Mouse (Mus musculus) brown adipose tissue, adult 24 weeks (tissue): ENCODE measurements around the gene Ccl11. TPM values are rescaled to one million over a fixed set of nuclear protein-coding genes. Genes with fewer than 3 reads are reported as not detected.
A peak's percentile ranks its signal among the peaks of the same experiment; 100 is the strongest.

Experiments used
- H3K27ac ChIP-seq: fragments of 200-500 bp; replicated peaks from 2 replicates; pipeline ENCODE4 v1.5.1; 2012; ENCODE audit warnings: low read depth, mild to moderate bottlenecking, low read length
- H3K4me1 ChIP-seq: fragments of 200-500 bp; 2 replicates; pipeline ENCODE4 v1.6.1; 2012; ENCODE audit warnings: low read length, mixed read lengths; ENCODE audit not compliant: control insufficient read depth, insufficient read depth, insufficient read length
- H3K4me3 ChIP-seq: fragments of 200-500 bp; 2 replicates; pipeline ENCODE4 v1.5.1; 2012; ENCODE audit warnings: low read depth, mild to moderate bottlenecking, low read length, moderate library complexity; ENCODE audit not compliant: insufficient read depth
- polyA plus RNA-seq: library from polyadenylated mRNA; stranded (reverse); fragments of >200 nt; gene quantifications from 2 replicates; pipeline ENCODE4 v1.2.4, GENCODE M21; 2012; ENCODE audit not compliant: missing spikeins, insufficient read depth, insufficient read length

The Ccl11 gene
- 50.1 and 51.7 TPM in 2 replicates for polyA plus RNA-seq

DNA sequence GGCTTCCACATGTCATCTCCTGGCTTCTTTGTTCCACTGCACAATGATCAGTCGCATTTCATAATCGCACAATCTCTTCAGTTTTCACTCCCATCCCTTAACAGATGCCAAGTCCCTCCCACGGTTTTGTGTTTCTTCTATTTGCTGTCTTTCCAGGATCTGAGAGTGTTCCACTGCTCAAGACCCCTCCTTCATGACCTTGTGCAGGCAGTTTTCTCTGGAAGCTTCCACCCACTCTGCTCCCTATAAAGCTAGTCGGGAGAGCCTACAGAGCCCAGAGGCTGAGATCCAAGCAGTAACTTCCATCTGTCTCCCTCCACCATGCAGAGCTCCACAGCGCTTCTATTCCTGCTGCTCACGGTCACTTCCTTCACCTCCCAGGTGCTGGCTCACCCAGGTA is at the start of gene Ccl11:
Gene Ccl11 (plus strand): TSS at position 178 of the 400 bp plus-strand sequence.
- H3K4me3 ChIP-seq, result peak within 1 kb of the TSS; percentile 41
- H3K27ac ChIP-seq, result peak within 1 kb of the TSS; percentile 33; the same call in 1 of the 2 replicates

DNA sequence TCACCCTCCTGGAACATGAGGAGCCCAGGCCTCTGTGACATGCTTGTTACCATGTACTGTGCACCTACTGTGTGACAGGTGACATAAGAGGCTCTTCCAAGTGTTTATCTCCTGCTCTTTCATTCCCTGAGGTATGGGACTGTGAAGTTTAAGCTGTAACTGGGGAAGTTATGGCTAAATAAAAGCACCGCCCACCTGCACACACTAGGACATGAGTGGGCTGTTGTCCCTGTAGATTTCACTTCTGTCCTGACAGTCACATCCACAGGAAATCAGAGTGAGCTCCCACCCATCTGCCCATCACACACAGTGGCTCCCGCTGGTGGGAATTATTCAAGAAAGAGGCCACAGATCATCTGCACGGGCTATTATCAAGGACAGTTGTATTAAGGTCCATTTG is 47.5 kb upstream of the Ccl11 start:
- no peak overlapping the region for H3K4me3 ChIP-seq
- peaks cover 9% of the 10 kb centered on the region for H3K4me1 ChIP-seq

More for the DNA sequence above, at the start of gene Ccl11:
- peaks cover 2% of the 10 kb centered on the region; the same call in 1 of the 2 replicates for H3K4me1 ChIP-seq

DNA sequence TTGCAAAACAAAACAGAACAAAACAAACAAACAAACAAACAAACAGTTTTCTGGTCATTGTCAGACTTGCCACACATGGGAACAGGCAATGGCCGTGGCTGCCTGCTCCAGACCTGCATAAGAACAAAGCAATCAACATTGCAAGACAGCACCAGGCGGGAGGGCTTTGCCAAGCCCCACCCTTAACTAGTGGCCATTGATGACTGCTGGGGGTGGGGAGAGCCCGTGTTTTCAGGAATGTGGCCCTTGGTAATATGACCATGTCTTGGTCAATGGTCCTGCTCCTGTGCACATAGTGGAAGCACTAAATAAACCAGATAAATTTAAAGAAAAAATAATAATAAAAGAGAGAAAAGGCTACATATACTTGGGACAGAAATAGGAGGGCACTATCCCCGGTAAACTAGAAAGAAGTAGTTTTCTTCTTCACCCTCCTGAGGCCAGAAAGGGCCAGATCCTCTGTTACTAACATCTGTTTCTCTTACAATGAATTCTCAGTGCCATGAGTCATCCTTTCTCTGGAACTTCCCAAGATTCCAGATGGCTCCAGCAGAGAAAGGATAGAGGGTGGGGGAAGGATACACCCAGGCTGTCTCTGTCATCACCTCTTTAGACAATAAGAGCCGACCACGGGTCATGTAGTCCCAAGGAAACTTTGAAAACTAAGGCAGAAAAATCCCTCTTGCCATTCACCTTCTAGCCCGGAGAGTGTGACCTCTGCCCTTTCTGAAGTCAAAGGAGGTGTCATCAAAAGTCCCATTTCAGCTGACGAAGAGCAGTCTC is 46.0 kb upstream of the Ccl11 start:
- peak overlapping the region; percentile 41; the same call in 1 of the 2 replicates for H3K27ac ChIP-seq
- peaks cover 11% of the 10 kb centered on the region for H3K4me1 ChIP-seq
- no peak overlapping the region for H3K4me3 ChIP-seq

More for the DNA sequence above, 47.5 kb upstream of the Ccl11 start:
- H3K27ac ChIP-seq, result no peak overlapping the region

DNA sequence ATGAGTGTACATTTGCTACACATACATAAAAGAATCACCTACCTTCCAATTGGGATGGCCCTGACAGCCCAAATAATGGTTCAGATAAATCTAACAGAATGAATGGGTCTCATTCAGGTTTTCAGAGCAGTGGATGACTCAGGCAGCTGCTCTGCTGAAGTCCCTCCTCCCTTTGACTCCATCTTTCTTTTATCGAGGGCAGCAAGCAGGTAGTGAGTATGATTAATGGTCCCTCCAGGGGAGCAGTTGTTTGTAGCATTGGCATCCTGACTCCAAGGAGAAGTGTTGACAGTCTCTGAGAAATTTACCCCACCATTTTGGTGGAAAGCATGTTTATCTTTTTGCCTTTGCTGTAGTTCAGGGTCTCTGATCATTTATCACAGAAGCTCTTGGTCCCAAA is 43.9 kb upstream of the Ccl11 start:
- H3K4me1 ChIP-seq, result peaks cover 13% of the 10 kb centered on the region
- H3K4me3 ChIP-seq, result no peak overlapping the region
- no peak overlapping the region for H3K27ac ChIP-seq

DNA sequence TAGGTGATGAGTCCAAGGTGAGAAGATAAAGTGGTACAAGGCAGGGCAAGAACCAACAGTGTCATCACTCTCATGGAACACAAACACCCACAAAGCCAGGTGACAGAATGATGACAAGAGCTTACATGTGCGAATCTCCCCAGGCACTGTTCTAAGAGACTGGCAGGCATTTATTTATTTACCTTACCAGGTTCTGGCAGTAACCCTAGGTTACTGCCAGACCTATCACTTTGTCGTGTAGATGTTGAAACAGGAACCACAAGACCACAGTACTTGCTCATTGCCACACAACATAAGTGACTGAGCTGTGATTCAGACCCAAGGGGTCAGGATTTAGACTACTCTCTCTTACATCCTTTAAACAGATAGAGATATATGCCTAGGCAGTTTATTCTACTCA is 42.6 kb upstream of the Ccl11 start:
- Histone ChIP-seq H3K27ac (no peak overlapping the region), H3K4me3 (no peak overlapping the region), H3K4me1 (peaks cover 13% of the 10 kb centered on the region)

DNA sequence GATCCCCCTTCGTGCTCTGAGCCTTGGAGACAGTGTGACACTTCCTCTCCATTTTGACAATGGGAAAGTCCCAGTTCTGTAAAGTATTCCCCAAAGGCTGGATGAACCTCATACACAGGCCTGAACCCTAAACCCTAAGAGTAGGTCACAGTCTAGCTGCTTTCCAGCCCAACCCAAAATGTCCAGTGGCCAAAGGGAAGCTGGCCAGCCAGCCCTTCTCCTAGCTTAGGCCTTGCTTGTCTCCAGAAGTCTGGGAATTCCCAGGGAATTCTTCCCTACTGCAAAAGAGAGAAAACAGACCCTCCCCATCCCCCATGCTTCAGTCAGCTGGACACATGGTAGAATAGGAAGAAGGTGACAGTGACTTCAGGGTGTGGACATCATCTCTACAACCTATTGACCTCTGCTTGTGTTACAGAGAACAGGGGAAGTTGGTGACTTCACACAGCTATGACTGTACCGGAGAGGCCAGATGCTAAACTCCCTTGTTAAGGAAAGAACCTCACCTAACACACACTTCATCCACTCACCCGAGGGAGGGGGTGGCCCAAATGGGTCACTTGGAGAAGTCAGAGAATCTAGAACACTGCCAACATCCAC is 41.3 kb upstream of the Ccl11 start:
- Histone ChIP-seq H3K27ac (no peak overlapping the region), H3K4me1 (peaks cover 8% of the 10 kb centered on the region), H3K4me3 (no peak overlapping the region)

DNA sequence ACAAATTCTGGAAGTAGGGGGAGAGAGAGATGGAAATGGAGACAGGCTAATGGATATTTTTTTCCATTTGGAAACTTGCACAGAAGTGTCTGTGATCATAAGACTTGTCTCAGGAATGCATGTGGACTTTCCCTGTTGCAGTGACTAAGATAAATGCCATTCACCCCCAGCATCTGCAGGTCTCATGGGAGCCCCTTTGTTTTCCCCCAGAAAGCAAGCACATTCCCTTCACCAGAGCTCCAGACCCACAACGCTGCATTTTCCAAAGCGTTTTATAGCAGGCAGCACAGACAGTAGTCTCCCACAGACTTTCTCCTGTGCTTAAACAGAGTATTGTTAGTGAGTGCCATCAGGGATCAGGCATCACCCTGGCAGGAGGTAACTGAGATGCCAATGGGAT is 38.2 kb upstream of the Ccl11 start:
- H3K27ac ChIP-seq, result no peak overlapping the region
- no peak overlapping the region for H3K4me3 ChIP-seq
- peaks cover 4% of the 10 kb centered on the region; the same call in 1 of the 2 replicates for H3K4me1 ChIP-seq

DNA sequence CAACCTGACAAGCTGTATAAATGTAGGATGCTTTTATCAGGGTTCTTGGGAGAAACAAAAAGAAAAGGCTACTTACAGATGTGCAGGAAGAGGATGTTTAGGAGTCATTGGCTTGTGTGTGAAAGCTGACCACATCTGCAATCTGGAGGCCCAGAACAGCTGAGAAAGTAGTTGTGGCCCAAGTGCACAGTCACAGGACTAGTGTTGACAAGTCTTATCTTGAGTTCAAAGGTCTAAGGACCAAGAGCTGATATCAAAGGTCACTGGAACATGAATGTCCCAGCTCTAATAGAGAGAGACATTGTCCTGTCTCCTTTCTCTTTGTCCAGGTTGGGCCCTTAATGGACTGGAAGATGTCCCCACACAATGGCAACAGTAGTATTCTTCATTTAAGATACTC is 37.8 kb upstream of the Ccl11 start:
- Histone ChIP-seq H3K4me3 (no peak overlapping the region), H3K27ac (no peak overlapping the region), H3K4me1 (peaks cover 4% of the 10 kb centered on the region; the same call in 1 of the 2 replicates)

DNA sequence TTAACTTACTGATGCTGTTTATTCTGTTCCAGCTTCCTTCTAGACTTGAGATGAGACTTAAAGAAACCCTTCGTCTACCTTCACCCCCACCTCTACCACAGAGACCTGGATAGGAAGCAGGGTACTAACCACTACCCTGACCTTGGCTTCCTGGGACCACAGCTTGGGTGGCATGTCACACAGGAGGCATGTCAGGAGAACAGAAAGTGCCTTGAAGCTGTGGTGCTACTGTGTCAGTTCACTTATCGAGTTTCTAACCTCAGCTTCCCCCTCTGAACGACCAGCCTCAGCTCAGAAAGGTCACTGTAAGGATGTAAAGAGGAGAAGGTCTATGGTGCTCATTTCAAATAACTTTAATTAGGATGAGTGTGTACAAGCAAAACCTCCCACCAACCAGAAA is 36.2 kb upstream of the Ccl11 start:
- Histone ChIP-seq H3K27ac (no peak overlapping the region), H3K4me1 (0 out of 2 replicates have a peak, but pooled peaks cover 2% of the 10 kb centered on the region), H3K4me3 (no peak overlapping the region)

DNA sequence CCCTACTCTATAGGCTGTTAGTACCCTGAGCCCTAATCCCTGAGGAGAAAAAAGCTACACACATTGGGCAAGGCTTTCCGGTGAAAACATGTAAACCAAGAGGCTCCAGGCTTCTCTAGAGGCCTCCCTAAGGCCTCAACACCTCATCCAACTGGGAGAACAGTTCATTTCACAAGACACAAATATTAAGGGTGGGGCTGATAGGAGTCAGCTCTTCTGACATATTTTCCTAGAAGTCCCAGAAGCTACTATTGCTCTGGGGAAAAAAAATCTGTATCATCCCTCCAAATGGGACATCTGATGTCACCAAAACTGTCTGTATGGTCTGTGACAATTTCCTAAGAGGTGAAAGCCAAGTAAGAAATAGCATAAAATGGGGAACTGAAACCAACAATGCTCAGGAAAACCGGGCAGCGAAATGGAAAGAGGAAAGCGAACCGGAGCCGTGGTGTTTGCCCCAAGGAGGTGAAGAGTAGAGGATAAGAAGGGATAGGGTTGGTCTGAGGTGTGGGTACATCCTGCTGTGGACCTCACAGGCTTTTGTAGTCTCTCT is 35.0 kb upstream of the Ccl11 start:
- no peak overlapping the region for H3K4me3 ChIP-seq
- no peak overlapping the region for H3K27ac ChIP-seq
- H3K4me1 ChIP-seq, result 0 out of 2 replicates have a peak, but pooled peaks cover 2% of the 10 kb centered on the region

DNA sequence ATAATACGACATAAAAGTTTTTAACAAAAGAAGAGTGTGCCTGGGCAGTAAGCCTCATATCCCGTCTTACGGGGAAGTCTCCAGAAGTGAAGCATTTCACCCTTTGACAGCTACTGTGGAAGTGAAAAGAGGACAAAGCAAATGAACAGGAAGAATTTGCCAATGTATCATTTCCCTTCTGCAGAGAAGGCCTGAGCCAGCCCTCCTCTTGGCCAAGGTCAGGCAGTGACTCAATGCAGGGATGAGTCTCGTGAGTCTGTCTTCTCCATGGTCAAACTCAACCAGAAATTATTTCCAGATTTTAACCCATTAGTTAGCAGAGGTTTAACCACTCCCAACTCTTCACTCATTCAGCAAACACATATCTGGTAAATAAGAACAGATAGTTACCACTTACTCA is 33.9 kb upstream of the Ccl11 start:
- no peak overlapping the region for H3K4me3 ChIP-seq

DNA sequence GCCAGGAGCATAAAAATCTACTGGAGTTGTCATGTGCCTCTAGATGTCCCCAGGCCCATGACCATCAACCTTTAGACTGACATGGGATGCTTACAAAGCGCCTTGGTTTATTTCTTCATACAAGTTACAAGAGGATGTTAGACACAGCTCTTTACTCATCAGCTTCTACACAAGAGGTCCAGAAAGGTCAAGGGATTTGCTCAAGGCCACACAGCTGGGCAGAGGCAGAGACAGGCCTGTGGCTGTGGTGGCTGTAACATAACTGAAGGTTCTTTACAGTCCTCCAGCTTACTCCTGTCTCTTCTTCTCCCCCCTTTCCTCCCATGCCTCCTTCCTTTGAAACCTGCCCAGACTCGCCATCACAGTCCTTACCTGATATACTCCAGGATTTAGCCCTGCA is 27.5 kb upstream of the Ccl11 start:
- Histone ChIP-seq H3K27ac (no peak overlapping the region), H3K4me3 (no peak overlapping the region), H3K4me1 (peaks cover 2% of the 10 kb centered on the region; the same call in 1 of the 2 replicates)

More for the DNA sequence above, 33.9 kb upstream of the Ccl11 start:
- Histone ChIP-seq H3K4me1 (no peaks in the 10 kb centered on the region), H3K27ac (no peak overlapping the region)

DNA sequence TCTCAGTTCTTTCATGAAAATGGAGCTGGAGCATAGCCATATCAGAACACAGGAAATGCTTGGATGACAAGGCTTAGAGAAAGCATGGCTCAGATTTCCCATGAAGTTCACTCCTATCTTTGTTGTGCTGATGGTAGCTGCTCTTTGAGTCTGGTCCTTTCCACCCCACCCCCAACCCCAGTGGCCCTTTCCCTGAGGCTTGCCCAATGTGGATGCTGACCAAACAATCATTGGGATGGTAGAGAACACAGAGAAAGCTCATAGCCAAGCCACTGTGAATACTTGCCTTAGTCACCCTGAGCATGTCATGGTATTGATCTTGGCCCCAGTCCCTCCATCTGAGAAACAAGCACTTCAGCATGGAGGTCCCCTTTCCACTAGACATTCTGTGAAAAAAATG is 25.5 kb upstream of the Ccl11 start:
- Histone ChIP-seq H3K27ac (no peak overlapping the region), H3K4me1 (peaks cover 2% of the 10 kb centered on the region; the same call in 1 of the 2 replicates), H3K4me3 (no peak overlapping the region)

DNA sequence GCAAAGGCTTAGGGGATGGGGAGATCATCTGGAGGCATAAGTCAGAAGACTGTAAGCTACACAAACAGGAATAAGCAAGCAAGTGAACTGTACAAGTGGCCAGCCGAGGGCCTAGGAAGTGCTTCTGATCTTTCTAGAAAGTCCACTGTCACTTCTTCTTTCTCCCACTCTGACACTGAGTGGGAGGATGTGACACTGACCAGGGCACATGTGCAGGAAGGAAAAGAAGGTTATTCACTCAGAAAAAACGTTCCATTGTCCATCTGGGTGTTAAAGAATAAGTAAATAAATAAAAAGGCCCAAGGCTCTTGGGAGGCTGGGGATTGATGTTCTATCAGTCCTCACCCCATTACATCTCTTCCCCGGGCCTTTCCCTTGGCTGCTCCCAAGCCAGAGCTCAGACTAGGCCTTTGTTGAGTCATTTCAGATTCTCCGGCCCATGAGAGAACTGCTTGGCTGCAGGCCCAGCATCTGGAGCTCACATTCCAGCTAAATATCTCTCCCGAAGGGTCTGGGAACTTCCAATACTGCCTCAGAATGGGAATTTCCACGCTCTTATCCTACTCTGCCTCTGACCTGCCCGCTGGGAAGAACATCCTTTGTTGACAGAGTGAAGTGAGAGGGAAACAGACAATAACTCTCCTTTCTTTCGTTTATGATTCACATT is 24.8 kb upstream of the Ccl11 start:
- no peak overlapping the region for H3K4me3 ChIP-seq
- peaks cover 2% of the 10 kb centered on the region; the same call in 1 of the 2 replicates for H3K4me1 ChIP-seq
- H3K27ac ChIP-seq, result peak overlapping the region; percentile 39

DNA sequence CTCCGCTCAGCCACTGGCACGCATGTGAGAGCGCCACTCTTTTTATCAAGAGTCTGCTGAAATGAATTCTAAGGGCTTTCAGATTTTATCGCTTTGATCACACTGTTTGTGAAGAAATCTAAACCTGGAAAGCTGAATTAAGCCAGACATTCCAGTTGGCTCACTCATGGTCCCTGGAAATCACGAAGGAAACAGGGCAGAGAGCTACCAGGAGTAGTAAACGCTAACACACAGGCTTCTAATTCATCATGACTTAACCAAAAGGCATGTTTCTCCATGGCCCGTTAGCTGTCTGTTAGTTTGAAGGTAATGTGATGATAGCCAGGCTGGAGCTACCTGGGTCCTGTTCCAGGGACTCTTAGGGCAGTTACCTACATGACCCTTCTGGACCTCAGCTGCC is 23.2 kb upstream of the Ccl11 start:
- Histone ChIP-seq H3K4me1 (peaks cover 2% of the 10 kb centered on the region; the same call in 1 of the 2 replicates), H3K27ac (no peak overlapping the region), H3K4me3 (no peak overlapping the region)
